17 mouse cellular contexts compared by ENCODE assay signal in the genomic region with DNA sequence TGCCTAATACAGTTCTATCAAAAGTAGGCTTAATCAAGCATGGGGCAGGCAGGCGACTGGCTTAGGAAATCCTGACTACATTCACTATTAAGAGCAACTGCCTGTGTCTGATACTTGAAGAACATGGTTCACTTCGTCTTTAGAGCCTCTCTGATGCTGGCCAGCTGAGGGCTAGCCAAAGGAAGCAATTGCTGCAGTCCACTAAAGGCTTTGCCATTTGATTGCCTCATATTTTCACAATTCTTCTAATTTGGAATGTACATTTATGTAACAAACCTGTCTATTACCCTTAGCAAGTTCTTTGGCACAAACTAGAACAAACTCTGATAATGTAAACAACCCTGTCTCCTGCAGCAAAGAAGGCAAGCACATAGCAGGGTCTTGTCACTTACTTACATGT.
DNase-seq lines count a peak whose midpoint lies in the region; ATAC-seq and TF ChIP-seq lines count a peak whose summit lies in the region.
"Had no signal": no experiment of that assay in that cellular context is flagged by ENCODE, and none has a peak within 500 bp of the region (broad histone marks: within the 10 kb centered on the region; RNA-seq: fewer than 3 reads in every experiment).

No protein-coding gene starts in this region.

- H3K36me3 ChIP-seq in heart, embryonic 11.5 days (ENCODE audit: control insufficient read depth, insufficient read depth, low read length), result no peaks in the 10 kb centered on the region
- no peaks in the 10 kb centered on the region for H3K36me3 ChIP-seq in lung, embryonic 14.5 days (ENCODE audit: insufficient read depth)
- H3K36me3 ChIP-seq: embryonic facial prominence, embryonic 12.5 days had no signal

- no peaks in the 10 kb centered on the region for H3K9me3 ChIP-seq in heart, embryonic 11.5 days (replicated peaks; ENCODE audit: control insufficient read depth, low read length)
- H3K9me3 ChIP-seq in lung, embryonic 14.5 days (ENCODE audit: low read depth, low read length), result no peaks in the 10 kb centered on the region
- H3K9me3 ChIP-seq: embryonic facial prominence, embryonic 12.5 days had no signal

- DNase-seq in adrenal gland, adult 2 months, result peak; percentile 4
- DNase-seq in adrenal gland, adult 8-10 months, result no peak
- DNase-seq in heart, adult 11 months, result peak; percentile 95
- peak; percentile 25 for DNase-seq in lung, embryonic 14.5 days
- DNase-seq in lung, postnatal 10 days, result no peak
- DNase-seq in spleen, postnatal 14 days (ENCODE audit: low spot score in 2 of 2), result no peak
- no peak for DNase-seq in layer of hippocampus, adult 2 months (ENCODE audit: low spot score in 2 of 2)
- DNase-seq: cerebellum, adult 9-11 months; kidney, adult 11 months; thymus, postnatal 14 days had no signal

- no peak overlapping the region for H3K4me2 ChIP-seq in heart, embryonic 11.5 days
- H3K4me2 ChIP-seq in lung, embryonic 14.5 days, result no peak overlapping the region
- H3K4me2 ChIP-seq: embryonic facial prominence, embryonic 12.5 days; midbrain, embryonic 11.5 days had no signal

- H3K27me3 ChIP-seq in heart, embryonic 11.5 days (ENCODE audit: control insufficient read depth, insufficient read depth, low read length), result no peaks in the 10 kb centered on the region
- no peaks in the 10 kb centered on the region for H3K27me3 ChIP-seq in lung, embryonic 14.5 days (ENCODE audit: insufficient read depth, low read length)
- H3K27me3 ChIP-seq: embryonic facial prominence, embryonic 12.5 days; Patski had no signal

- H3K9ac ChIP-seq in heart, embryonic 11.5 days (ENCODE audit: low read depth, low read length), result no peak overlapping the region
- H3K9ac ChIP-seq in lung, embryonic 14.5 days, result no peak overlapping the region
- H3K9ac ChIP-seq: embryonic facial prominence, embryonic 12.5 days; liver, embryonic 14.5 days had no signal

- H3K4me1 ChIP-seq in heart, embryonic 11.5 days (ENCODE audit: control insufficient read depth, insufficient read depth, low read length), result peaks cover 12% of the 10 kb centered on the region
- no peaks in the 10 kb centered on the region for H3K4me1 ChIP-seq in lung, embryonic 14.5 days (ENCODE audit: insufficient read depth)

- TF ChIP-seq CTCF in lung, embryonic 14.5 days (IDR thresholded peaks at IDR 0.05; ENCODE audit: low read depth), result no peak
- TF ChIP-seq CTCF in layer of hippocampus, adult 2 months (conservative IDR thresholded peaks at IDR 0.05), result no peak

- H3K27ac ChIP-seq in heart, embryonic 11.5 days (ENCODE audit: low read depth, low read length), result no peak overlapping the region
- no peak overlapping the region for H3K27ac ChIP-seq in lung, embryonic 14.5 days (ENCODE audit: low read depth)
- no peak overlapping the region for H3K27ac ChIP-seq in layer of hippocampus, adult 2 months
- H3K27ac ChIP-seq: embryonic facial prominence, embryonic 12.5 days; liver, embryonic 14.5 days had no signal

- no peak for ATAC-seq in heart, embryonic 11.5 days (replicated peaks; ENCODE audit: insufficient number of reproducible peaks, low FRiP score, low TSS enrichment)
- ATAC-seq in lung, embryonic 14.5 days (ENCODE audit: insufficient read depth), result no peak
- ATAC-seq: forebrain, embryonic 14.5 days; Patski had no signal

- H3K4me3 ChIP-seq in heart, embryonic 11.5 days (ENCODE audit: low read depth, low read length), result no peak overlapping the region
- H3K4me3 ChIP-seq in lung, embryonic 14.5 days (ENCODE audit: low read depth, low read length), result no peak overlapping the region
- H3K4me3 ChIP-seq in layer of hippocampus, adult 2 months, result no peak overlapping the region
- H3K4me3 ChIP-seq: embryonic facial prominence, embryonic 12.5 days; erythroblast, embryonic 14.5 days had no signal

- 63% methylated on average over 2 of the region's 2 CpGs for WGBS in heart, embryonic 11.5 days (ENCODE audit: insufficient replicate concordance)
- 61% methylated on average over 2 of the region's 2 CpGs for WGBS in lung, embryonic 14.5 days

Comparison
In these comparisons a context has a peak if more than half of its experiments do, and no peak if none do; other contexts are left out.
1. DNase-seq: peak in adrenal gland, adult 2 months (single experiment), heart, adult 11 months (single experiment) and lung, embryonic 14.5 days (single experiment); none in adrenal gland, adult 8-10 months (single experiment), lung, postnatal 10 days (single experiment), spleen, postnatal 14 days (0 of 2) and layer of hippocampus, adult 2 months (0 of 2).